Mouse (Mus musculus) common myeloid progenitor, adult 5-6 weeks (primary cell): Measurements from ENCODE around the gene Apbb2. TPM values are rescaled to one million over a fixed set of nuclear protein-coding genes. Genes with fewer than 3 reads are reported as not detected.

ENCODE experiments used
- ATAC-seq: replicated peaks from 2 replicates; pipeline ENCODE4 v1.8.0; 2016; ENCODE audit warnings: low read depth, mild to moderate bottlenecking, moderate TSS enrichment, inconsistent platforms; ENCODE audit not compliant: poor library complexity, severe bottlenecking
- total RNA-seq: library from RNA; stranded (forward); fragments of 200-1000, 187-1606 nt; gene quantifications from 2 replicates; pipeline ENCODE4 v1.2.3, GENCODE M21; 2017

Apbb2 gene
- total RNA-seq, 1 experiment from 2014 or later: 0.87 TPM

DNA sequence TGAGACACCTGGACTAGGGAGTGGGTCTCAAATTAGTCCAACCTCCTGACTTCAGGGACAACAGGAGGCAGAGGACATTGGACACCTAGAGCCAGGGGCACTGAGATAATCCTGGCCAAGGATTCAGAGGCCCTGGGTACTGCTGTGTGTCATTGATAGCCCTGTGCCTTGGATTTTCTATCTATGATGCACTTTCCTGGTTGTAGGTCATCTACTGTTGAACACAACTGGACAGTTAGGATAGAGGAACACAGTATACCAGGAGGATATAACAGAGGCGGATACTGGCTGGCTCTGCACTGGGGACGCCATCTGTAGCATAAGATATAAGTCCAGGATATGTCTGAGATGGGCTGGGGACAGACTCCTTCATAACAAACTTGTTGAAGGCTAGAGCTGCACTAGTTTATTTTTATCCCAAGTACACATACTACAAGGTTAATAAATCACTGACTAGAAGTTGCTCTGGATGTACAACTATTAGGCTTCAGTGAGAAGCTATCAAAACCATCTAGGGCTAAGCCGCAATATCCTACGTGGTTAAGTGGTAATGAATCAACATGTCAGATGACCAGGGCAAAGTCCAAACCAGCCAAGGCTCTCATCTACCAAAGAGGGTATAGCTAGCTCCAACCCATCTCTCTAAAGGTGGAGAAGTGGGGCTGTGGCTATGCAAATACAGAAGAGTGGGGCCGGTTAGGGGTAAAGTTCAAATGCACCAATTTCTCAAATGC, 219.9 kb downstream of the Apbb2 start:
- ATAC-seq: no peak

DNA sequence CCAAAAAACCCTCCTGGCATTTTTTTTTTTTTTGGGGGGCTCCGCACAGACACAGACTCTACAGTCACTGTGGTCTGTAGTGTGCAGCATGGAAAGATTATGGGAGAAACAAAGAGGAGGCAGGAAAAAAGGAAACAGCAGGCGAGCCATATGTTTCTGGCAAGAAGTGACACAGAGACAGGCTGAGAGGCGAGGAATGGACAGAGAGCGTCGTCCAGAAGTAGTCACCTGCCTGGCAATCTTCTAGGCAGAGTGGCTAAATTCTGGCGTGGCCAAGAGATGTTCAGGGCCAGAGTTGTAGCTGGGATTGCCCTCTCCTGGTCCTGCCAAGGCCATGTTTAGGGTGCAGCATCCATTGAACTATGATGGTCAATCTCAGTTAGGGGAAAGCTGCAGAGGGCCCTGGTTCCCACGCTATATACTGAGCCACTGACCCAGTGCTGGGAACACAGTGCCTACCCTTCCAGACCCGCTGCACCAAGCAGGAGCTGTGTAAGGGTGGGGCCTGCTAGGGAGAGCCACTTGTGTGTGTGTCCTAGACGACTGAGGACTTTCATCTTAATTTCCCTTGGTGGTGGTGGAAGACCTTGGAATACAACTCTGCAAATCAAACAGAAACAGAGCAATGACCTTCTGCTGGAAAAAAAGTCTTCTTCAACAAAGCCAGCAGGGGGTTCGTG, 224.7 kb downstream of the Apbb2 start:
- ATAC-seq: no peak

DNA sequence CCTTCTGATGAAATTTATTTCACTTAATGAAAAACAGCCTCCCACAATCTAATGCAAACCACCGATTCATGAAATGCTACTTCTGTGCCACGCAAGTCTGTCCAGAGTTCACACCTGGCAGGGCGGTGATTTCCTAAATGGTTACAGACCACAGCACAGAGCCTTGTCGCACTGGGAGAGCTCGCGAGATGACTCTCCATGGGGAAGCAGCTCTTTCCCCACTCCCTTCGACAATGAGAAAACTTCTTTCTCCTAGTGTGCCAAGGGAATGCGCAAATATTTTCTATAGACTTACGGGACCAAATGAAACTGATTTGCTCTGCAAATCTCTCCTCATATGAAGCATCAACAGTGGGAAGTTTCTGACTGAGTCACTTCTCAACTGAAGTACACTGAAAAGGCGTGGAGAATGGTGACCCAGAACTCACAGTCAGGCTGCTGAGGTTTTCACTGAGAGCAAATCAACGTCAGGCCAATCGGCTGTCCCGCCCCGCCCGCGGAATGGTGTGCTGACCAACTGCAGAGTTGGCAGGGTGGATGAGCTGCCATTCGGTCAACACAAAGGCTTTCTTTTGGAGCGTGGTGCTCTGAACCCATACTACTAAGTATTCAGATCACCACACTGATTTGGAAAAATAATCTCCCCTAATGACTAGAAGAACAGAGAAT, 225.6 kb downstream of the Apbb2 start:
- no peak for ATAC-seq

DNA sequence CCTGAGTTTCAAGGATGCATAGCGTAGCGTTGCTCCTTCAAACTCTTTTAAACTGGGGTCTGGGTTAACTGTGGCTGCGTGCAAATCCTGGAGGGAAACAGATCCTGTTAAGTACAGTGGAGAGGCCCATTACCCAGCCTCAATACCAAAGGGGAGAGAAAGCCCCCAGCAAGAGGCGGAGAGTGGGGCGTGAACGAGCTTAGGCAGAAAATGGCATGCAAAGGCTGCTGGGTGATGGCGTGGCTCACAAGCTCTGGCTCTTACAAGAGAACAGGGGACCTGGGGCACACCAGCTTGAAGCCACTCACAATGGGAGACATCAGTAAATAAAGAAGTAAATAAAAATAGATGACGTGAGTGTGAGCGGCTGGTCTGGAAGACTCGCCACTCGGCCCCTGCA, 226.8 kb downstream of the Apbb2 start:
- ATAC-seq: no peak

DNA sequence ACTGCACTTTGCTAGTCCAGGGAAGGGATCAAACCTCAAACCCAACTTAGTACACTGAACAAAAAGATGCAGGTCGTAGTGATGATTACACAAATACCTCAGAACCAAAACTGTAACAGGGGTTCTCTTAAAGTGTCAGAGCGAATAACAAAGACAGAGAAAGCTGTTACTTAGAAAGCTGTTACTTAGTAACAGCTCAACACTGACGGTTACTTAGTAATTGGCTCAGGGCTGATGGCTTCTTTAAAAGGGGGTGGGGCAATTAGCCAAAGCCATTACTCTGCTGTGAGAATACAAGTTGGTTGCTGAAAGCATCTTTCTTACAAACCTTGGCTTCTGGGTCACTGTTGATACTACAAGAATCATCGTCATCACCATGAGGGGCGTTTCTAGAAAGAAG, 227.3 kb downstream of the Apbb2 start:
- ATAC-seq: no peak

DNA sequence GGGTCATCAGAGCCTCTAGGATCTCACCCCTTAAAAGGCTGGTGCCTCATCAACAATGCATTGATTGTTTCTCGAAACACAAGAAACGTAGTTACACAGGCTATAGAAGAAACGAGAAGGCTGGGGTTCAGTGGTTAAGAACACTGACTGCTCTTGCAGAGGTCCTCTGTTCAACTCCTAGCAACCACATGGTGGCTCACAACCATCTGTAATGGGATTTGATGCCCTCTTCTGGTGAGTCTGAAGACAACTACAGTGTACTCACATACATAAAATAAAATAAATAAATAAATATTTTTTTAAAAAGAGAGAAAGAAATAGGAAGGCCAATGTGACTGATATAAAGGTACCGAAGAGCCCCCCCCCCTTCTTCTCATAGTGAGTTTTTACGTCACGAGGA, 228.0 kb downstream of the Apbb2 start:
- no peak for ATAC-seq

DNA sequence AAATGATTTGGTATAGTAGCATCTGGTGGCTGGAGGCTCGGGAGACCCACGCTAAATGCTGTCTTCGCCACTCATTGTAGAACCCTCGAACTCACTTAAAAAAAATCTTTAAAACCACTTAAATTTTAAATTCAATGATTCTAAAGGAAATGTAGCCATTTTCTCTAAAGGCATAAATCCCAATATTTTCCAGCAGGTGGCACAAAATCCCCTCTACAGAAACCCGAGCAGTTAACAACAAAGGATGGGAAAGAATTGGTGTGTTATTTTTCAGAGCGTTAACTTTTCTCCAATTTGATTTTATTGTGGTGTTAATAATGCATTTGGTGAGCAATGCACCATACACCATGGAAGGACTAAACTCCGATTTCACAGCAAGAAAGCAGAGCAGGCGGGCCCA, 231.1 kb downstream of the Apbb2 start:
- no peak for ATAC-seq

DNA sequence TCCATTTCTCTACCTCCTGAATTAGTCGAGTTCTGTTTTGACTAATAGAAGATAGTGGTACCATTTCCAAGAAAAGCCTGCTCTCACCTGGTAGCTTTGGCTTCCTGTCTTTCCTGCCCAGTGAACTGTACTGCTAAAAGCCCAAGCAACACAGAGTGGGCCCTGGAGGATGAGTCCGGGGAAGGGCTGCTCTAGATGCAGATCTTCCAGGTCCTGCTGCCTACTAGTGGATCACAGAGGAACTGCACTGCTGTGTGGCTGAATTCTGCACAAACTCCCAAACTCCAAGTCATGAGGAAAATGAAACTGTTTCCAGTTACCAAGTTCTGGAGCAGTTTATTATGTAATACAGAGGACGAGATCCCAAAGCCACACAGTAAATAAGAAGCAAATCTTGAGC, 232.9 kb downstream of the Apbb2 start:
- ATAC-seq: peak; percentile 78

DNA sequence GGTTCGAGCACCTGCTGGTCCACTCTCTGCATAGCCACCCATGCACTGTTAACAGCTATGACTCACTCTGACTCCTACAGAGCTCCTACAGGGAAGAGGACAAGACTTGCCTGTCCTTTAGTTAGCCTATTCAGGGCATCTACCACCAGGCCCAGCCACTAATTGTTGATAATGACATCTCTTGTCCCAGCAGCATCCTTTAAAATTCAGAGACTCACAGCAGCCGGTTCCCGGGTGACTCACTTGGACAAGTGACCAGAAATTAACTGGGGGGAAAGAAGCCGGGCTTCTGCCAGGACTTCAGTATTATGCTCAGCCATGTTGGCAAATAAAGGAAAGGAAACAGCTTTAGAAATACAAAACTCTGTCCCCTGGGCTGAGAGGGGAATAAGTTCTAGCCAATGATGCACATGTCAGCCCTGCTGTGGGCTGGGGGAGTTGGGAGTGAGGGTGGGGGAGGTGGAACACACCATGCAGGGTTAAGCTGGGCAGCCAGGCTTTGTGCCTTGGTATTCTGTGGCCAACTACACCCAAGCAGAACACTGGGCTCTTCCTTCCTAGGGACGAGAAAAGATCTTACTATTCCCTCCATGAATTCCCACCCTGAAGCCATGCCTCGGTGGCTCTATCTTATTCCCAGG, 233.7 kb downstream of the Apbb2 start:
- ATAC-seq: no peak

DNA sequence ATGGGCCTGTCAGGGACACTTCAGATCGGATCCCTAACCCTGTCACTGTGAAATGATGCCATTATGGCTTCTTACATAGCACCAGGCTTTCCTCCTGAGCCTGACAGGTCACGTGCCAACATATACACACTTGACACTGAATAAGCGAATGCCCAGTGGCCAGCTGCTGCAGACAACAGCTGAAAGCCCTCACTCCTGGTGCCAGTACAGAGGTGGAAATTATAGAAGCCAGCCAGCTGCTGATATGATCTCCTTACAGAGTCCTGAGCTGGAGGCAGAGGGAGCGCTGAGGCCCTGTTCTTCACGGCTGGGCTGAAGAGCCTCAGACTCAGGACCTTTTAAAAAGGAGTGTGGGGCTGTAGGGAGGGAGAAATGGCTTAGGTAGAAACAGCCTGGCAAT, 234.5 kb downstream of the Apbb2 start:
- ATAC-seq: no peak

DNA sequence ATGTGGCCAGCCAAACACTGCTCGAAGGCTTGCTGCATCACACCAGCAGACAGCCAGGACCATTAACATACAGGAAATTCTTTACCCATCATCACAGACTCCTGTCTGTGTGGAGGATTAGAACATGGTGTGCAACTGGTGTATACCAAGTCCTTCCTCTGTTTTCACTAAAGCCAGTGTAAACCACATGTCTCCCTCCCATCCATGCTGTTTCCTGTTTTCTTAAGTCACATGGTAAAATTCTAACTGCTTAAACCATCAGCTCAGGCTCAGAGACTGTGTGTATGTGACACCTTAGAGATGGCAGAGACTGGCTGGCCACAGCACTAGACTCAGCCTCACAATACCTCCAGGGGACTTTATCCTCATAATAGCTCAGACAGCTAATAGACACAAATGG, 236.5 kb downstream of the Apbb2 start:
- peak; percentile 82 for ATAC-seq

DNA sequence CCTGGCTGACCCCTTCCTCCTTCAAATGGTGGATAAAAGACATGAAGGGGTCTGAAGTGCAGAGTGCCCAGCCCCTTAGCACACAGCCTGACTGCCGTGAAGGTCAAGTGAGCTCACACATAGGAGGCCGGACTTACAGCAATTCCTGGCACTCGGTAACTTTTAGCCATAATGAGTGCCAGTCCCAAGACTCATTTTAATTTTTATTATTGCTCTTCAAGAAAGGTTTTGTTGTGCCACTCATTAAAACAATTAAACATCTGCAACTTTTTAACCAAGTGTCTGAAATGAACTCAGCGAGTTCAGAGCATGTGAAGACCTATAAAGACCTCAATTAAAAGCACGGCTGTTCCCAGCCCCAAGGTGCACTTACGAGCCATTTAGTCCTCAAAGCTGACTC, 239.6 kb downstream of the Apbb2 start:
- ATAC-seq: no peak

DNA sequence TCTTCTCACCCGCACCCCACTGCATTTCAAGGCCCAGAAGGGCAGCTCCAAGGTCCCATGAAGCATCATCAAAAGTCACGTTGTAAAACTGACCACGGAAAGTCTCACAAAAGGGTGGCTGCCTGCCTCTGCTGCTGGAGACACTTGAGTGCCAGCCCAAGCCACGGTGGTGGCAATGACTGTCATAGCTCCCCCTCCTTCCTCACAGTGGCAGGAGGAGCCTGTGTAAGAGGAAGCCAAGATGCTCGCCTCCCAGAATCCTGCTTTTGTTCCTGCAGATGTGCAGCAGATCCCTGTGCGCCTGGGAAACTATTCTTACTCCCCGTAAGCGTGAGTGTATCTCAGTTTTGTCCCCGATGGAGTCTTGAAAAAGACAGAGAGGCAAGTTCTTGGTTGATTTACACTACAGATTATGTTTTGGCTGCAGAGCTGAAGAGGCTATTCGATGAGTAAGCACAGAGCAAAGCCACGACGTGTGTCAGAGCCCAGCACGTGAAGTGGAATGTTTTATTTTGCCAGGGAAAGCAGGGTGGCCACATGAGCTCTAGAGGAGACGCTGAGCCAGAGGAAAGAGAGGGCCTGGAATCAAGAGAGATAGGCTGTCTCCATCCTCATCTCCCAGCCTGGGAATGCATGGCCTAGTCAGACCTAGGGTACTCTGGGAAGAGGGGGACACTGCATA, 241.9 kb downstream of the Apbb2 start:
- ATAC-seq: peak; percentile 54

DNA sequence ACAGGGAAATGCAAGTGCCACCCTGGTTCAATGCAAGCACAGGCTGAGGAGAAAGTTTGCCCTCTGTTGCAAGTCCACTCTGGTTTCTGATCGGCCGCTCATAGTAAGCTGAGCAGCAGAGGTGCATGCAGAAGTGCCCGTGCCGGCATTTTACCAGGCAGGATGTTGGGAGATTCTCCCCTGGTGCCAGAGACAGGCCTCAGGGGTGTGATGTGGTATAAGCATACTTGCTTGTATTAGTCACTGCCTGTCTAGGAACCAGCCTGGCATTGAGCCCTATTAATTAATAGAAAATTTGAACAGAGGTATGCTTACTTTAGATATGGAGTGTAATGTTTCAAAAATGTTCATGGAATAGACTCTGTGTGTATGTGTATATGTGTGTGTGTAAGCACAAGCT, 244.2 kb downstream of the Apbb2 start:
- no peak for ATAC-seq

DNA sequence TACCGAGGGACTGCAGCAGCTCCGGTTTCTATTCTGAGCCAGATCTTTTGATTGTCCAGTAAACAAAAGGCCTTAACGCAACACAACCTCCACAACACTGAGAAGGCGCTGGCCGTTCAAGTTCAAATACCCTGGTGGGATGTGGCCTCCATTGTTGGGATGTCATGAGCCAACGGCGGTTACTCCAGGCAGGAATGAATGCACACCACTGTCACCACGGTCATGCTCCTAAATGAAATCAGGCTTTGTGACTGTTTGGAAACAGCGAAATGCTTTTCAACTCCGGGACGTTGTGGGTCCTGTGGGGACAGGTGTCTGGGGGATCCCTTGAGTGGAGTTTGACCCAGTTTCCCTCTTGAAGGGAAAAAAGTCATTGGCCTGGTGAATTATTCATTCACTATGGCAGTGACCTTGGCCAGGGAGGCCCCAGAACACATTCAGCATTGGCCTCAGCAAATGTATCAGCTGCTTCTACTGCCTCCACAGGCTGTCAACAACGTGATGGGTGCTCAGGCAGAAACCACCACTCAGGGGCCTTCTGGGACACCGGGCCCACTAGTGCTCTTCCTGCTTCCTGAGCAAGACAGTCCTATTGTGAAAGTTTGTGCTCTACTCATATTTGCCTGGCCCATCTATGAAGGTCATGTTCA, 244.9 kb downstream of the Apbb2 start:
- no peak for ATAC-seq

DNA sequence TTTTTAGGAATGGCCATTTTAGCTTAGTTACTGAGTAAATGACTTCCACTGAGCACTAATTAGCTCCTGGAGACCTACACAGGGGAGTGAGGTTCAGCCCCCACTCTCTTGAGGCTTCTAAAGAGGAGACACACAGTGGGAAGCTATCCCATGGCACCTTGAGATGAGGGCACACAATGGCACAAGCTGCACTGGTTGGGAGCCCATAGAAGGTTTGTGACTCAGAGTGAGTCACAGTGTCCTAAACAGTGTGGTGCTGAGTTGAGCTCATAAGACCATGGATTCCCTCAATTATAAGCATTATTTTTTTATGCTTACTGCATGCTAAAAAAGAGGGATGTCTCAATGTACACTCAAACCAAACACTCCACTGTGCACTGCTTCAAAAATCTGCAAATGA, 247.5 kb downstream of the Apbb2 start:
- no peak for ATAC-seq

DNA sequence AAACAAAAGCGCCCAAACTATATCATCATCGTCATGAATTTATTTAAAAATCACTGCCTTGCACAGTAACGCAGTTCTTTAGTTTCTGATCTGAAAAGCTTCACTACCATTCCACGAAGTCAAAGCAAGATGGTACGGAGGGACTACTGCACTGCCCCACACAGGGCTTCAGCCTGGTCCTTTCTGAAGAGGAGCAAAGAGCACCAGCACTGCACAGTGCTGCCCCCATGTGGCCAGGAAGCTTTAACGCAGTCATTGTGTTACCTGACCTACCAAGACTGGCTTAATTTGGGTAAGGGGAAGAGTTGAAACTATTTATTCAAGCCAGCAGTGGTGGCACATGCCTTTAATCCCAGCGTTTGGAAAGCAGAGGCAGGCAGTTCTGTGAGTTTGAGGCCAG, 249.6 kb downstream of the Apbb2 start:
- peak; percentile 95 for ATAC-seq

DNA sequence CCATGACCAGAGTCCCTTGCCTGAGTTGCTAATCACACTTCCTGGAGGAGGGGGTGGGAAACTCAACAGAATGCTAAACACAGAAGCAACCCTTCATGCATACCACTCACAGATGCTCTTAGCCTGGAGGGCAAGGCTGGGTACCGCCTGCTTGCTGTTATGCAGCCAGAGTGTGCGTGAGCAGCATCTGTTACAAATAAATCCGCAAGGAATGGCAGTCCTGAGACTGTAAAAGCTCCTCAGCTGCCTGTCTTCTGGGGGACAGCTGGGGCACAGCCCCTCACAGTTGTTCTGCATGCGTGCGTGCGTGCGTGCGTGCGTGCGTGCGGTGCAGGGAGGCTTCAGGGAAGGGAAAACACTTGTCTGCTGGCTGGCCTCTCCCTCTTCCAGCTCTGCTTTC, 250.9 kb downstream of the Apbb2 start:
- no peak for ATAC-seq

DNA sequence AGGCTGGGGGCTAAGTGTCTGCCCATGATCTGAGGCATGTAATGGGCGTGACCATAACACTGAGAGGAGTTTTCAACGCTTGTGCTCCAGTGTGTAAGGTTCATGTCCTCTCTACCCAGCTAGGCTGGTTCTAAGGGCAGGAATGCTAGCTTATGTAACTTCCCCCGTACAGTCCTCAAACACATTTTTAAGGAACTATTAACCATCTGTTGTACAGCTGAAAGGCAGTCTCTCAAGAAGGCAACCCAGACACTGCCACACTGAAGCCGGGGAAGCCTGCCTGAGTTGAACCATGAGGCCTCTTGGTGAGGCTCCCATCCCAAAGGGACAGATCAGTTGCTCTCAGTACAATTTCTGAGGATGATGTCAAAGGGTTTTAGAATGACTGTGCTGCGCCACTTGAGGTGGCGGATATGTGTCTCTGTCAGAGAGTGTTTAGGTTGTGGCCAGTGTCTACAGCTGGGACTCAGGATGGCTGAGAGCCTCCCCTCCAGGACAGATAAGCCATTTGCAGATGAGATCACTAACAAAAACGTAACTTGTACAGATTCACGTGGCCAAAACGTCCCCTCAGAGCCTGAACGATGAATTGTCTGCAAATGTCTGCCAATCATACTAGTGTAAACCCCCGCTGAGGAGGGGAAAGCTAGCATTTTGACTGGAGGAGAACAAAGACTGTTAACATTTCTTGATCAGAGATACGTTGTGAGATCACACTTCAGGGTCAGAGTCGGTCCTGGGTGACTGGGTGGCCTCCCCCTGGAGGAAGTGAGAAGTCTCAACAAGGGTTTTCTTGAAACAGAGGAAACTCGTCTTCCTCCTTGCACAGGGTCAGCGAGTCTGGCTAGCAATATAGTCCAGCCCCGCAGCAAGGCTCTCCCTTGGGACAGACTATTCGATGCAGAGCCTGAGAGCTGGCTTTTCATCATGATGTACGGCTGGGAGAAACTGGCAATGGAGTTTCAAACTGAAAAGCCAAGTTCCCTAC, 255.0 kb downstream of the Apbb2 start:
- ATAC-seq: peak; percentile 70
